Mouse (Mus musculus): ENCODE results near the gene Lats2. TPM values are rescaled to one million over a fixed set of nuclear protein-coding genes. Genes with fewer than 3 reads are reported as not detected.
A peak's percentile ranks its signal among the peaks of the same experiment; 100 is the strongest.

The Lats2 gene
- polyA plus RNA-seq, 1 experiment from 2014 or later, result 25.6 TPM

DNA sequence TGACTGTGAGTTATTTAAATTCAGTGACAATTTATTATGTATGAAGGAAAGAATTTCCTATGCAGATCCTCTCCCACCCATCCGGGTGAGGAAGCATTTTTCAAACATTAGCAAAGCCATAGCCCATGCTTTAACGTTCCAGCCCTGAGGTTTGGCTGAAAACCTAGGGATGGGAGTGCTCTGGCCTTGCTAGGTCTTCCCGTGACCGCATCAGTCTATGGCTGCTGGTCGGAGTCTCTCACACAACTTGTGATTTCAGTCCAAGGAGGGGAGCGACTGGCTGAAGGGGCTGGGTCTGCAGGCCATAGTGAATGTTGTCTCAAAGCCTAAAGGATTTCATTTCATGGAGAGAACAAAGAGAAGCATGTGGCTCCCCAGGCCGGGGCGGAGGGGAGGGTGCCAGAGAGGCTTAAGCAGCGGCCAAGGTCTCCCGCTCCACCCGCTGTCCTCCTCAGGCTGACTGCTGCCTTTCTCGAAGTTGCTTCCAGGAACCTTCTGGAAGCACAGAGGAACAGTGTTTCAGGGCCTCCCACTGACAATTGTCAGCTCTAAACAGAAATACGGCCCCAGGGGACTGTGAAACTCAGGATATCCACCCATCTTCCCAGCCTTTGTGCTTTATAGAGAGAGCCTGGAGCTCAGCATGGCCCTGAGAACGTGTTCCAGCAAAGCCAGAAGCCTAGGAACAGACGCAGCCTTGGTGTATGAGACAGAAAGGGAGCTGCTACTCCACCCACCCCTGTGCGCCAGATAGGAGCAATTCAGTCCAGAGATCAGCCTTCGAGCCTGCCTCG, 50.9 kb downstream of the Lats2 start:
- no peak for ATAC-seq (ENCODE audit: borderline replicate concordance, extremely low read depth, low FRiP score, low TSS enrichment)
- Histone ChIP-seq H3K4me1 (peaks cover 40% of the 10 kb centered on the region), H3K27me3 (no peaks in the 10 kb centered on the region), H3K9ac (no peak overlapping the region), H3K4me3 (no peak overlapping the region), H3K9me3 (no peaks in the 10 kb centered on the region), H3K27ac (peak overlapping the region; percentile 49), H3K36me3 (0 out of 2 replicates have a peak, but pooled peaks cover 7% of the 10 kb centered on the region), H3K4me2 (no peak overlapping the region)
- 67% methylated on average over 18 of the region's 18 CpGs for WGBS

DNA sequence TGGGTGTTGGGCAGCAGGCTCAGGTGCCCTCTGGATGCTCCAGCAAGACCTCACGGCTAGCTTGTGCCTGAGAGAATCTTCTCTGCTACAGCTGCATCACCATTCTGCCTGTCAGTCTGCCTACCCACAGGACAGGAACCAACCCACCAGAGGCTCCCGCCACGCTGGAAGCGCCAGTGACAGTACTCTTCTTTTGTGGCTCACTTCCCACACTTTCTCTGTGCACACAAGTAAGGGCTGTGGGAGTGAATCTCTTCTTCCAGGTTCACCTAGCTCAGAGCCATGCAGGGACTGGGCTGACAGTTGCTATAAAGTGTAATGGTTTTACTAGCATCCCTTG, 51.5 kb downstream of the Lats2 start:
- Histone ChIP-seq H3K9ac (no peak overlapping the region), H3K4me3 (no peak overlapping the region), H3K27ac (peak overlapping the region; percentile 49; the same call in 1 of the 2 replicates), H3K9me3 (no peaks in the 10 kb centered on the region), H3K27me3 (no peaks in the 10 kb centered on the region), H3K4me1 (peaks cover 42% of the 10 kb centered on the region), H3K36me3 (0 out of 2 replicates have a peak, but pooled peaks cover 9% of the 10 kb centered on the region), H3K4me2 (no peak overlapping the region)
- 88% methylated on average over 4 of the region's 4 CpGs for WGBS
- no peak for ATAC-seq (ENCODE audit: borderline replicate concordance, extremely low read depth, low FRiP score, low TSS enrichment)

DNA sequence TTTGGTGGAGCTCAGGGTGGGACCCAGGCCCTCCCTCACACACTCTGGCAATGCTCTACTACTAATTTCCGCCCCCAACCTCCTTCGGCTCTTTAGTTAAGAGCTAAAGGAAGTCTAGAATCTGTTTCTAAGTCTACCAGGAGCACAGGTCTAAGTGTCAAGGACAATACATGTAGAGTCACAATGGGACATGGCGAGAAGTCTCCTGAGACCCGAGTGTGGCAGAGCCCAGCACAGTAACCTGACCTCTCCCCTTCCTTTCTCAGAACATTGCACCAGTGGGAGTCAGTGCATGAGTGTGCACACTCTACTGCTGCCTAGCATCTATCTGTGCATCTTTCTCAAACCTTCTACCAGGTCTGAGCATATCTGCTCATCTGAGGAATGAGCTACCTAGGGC, 52.4 kb downstream of the Lats2 start:
- no peak for ATAC-seq (ENCODE audit: borderline replicate concordance, extremely low read depth, low FRiP score, low TSS enrichment)
- 78% methylated on average over 4 of the region's 4 CpGs for WGBS
- H3K4me2 ChIP-seq, result no peak overlapping the region

DNA sequence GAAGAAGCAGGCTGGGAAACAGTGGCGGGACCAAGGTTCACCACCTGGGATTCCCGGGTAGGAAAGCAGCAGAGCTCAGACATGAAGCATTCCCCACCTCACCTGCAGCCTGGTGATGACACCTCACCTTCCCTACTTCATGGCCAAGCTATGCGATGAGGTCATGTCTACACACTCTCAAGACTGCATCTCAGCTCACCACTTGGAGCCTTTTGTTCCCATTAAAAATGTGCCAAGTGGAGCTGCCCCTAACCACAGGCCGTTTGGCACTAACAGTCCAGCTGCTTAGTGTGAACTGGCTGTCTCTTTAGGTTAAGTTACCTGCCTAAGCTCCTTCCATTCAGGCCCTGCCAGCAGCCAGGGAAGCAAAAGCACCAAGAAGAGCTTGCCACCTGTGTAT, 53.1 kb downstream of the Lats2 start:
- Histone ChIP-seq H3K9ac (no peak overlapping the region), H3K36me3 (peaks cover 13% of the 10 kb centered on the region), H3K27ac (no peak overlapping the region), H3K4me1 (peaks cover 42% of the 10 kb centered on the region), H3K4me3 (no peak overlapping the region), H3K9me3 (no peaks in the 10 kb centered on the region), H3K27me3 (no peaks in the 10 kb centered on the region), H3K4me2 (no peak overlapping the region)
- no peak for ATAC-seq (ENCODE audit: borderline replicate concordance, extremely low read depth, low FRiP score, low TSS enrichment)
- WGBS, result 75% methylated on average over 4 of the region's 4 CpGs

More for the DNA sequence above, 52.4 kb downstream of the Lats2 start:
- peaks cover 42% of the 10 kb centered on the region for H3K4me1 ChIP-seq
- H3K4me3 ChIP-seq, result no peak overlapping the region
- no peak overlapping the region for H3K9ac ChIP-seq
- 0 out of 2 replicates have a peak, but pooled peaks cover 9% of the 10 kb centered on the region for H3K36me3 ChIP-seq
- no peaks in the 10 kb centered on the region for H3K9me3 ChIP-seq
- H3K27me3 ChIP-seq, result no peaks in the 10 kb centered on the region
- H3K27ac ChIP-seq, result no peak overlapping the region

DNA sequence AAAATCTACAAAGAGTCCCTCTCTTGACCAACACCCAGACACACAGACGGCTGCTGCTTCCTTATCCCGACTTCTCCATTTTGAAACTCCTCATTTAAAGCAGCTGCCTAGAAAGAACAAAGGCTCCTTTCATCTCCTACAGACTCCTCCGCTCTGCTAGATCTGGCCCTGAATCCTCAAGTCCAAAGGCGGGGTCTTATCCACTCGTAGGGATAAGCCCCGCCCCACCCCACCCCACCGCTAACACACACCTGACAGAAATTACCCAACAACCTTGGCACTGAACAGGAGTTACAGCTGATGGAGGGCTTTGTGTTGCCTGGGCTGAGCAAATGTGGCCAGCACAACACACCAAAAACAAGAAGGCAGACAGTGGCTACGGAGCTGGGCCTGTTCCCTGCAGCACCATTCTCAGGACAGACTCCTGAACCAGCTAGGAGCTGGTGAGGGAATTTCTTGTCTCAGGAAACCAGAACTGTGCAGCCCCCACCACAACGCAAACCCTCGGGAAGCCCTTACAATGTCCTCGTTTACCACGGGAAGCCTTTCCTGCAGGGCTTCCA, 56.2 kb downstream of the Lats2 start:
- H3K4me2 ChIP-seq, result no peak overlapping the region
- 60% methylated on average over 12 of the region's 12 CpGs for WGBS
- no peaks in the 10 kb centered on the region for H3K27me3 ChIP-seq
- peak overlapping the region; percentile 63 for H3K27ac ChIP-seq
- no peak overlapping the region for H3K4me3 ChIP-seq
- ATAC-seq (ENCODE audit: borderline replicate concordance, extremely low read depth, low FRiP score, low TSS enrichment), result peak; percentile 64
- peaks cover 36% of the 10 kb centered on the region for H3K36me3 ChIP-seq
- peaks cover 15% of the 10 kb centered on the region; the same call in 1 of the 2 replicates for H3K4me1 ChIP-seq
- no peak overlapping the region for H3K9ac ChIP-seq
- H3K9me3 ChIP-seq, result no peaks in the 10 kb centered on the region

DNA sequence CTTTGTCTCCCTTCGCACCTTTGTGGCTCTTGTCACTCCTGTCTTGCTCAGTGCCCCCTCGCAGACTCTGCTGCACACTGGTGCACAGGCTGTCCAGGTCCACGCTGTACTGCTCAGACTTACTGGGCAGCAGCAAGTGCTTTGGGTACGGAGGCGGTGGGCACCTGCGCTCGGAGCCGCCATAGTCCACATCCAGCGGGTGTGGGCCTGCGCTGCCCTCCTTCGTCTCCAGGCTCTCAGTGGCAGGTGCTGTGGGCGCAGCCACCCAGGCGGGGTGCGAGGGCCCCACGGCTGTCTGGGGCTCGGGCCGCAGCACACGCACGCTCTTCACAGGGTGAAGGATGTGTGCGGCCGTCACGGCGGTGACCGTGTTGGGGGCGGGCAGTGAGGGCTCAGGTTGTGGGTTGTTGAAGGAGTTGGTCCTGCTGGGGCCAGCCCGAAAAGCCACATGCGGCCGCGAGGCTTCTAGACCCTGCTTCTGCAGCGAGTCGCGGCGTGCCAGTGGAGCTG, 58.7 kb downstream of the Lats2 start:
- no peak overlapping the region for H3K9ac ChIP-seq
- 0 out of 2 replicates have a peak, but pooled peaks cover 4% of the 10 kb centered on the region for H3K4me1 ChIP-seq
- ATAC-seq (ENCODE audit: borderline replicate concordance, extremely low read depth, low FRiP score, low TSS enrichment), result no peak
- H3K27ac ChIP-seq, result no peak overlapping the region
- peaks cover 52% of the 10 kb centered on the region for H3K36me3 ChIP-seq
- H3K9me3 ChIP-seq, result no peaks in the 10 kb centered on the region
- 94% methylated on average over 33 of the region's 33 CpGs for whole genome bisulfite sequencing
- H3K4me3 ChIP-seq, result no peak overlapping the region
- no peaks in the 10 kb centered on the region for H3K27me3 ChIP-seq
- no peak overlapping the region for H3K4me2 ChIP-seq

DNA sequence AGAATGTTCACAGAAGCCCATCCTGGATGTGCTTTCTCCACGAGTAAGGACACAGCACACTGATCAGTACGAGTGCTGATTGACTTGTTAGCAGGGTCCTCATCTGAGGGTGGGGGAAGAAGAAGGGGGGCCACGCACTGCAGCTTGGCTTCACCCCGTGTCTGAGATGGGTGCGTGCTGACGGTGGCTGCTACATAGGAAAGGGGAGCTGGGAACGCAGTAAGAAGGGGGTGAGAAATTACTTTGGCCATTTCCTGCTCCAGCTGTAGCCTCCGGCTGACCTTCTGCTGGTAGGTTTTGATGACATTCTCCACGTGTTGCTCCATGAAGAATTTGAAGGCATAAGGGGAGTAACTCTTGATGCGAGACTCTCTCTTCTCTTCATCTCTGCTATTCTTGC, 59.2 kb downstream of the Lats2 start:
- Histone ChIP-seq H3K9ac (no peak overlapping the region), H3K27me3 (no peaks in the 10 kb centered on the region)

DNA sequence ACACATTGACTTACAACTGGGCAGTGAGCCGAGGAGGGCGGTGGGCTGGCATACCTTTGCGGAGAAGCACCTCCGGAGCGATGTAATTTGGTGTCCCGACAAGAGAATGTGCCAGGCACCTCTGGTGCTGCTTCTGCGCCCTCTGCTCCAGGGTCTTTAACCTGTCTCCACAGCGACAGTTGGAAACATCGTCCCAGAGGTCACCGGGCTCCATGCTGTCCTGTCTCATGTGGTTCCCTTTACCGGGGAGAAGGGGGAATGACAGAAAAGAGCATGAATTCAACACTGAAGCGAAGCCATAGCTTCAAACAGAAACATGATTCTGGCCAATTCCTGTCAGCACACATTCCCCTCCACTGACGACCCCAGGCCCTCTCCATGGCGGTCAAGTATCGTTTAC, 62.1 kb downstream of the Lats2 start:
- H3K27ac ChIP-seq, result no peak overlapping the region
- WGBS, result 83% methylated on average over 15 of the region's 15 CpGs
- H3K9me3 ChIP-seq, result no peaks in the 10 kb centered on the region
- H3K4me3 ChIP-seq, result no peak overlapping the region
- ATAC-seq (ENCODE audit: borderline replicate concordance, extremely low read depth, low FRiP score, low TSS enrichment), result no peak
- no peaks in the 10 kb centered on the region for H3K27me3 ChIP-seq
- peaks cover 69% of the 10 kb centered on the region for H3K36me3 ChIP-seq
- H3K9ac ChIP-seq, result no peak overlapping the region
- no peaks in the 10 kb centered on the region for H3K4me1 ChIP-seq
- no peak overlapping the region for H3K4me2 ChIP-seq

More for the DNA sequence above, 59.2 kb downstream of the Lats2 start:
- WGBS, result 74% methylated on average over 10 of the region's 10 CpGs
- no peak for ATAC-seq (ENCODE audit: borderline replicate concordance, extremely low read depth, low FRiP score, low TSS enrichment)
- Histone ChIP-seq H3K9me3 (no peaks in the 10 kb centered on the region), H3K36me3 (peaks cover 56% of the 10 kb centered on the region), H3K4me2 (no peak overlapping the region), H3K4me1 (0 out of 2 replicates have a peak, but pooled peaks cover 4% of the 10 kb centered on the region), H3K27ac (no peak overlapping the region), H3K4me3 (no peak overlapping the region)

DNA sequence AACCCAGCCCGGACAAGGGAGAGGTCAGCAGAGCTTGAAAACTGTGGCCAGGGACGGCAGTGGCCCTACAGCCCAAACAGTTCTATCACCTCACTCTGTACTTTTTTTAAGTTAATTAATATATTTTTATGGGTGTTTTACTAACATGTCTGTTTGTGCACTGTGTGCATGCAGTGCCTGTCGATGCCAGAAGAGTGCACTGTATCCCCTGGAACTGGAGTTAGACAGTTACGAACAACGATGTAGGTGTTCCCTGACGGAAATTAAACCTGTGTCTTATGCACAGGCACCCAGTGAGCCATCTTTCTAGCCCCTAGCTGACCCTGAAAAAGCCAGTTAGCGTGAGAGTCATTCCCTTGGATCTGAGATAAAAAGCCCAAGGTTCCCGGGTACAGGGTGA, 62.6 kb downstream of the Lats2 start:
- Histone ChIP-seq H3K9ac (no peak overlapping the region), H3K4me2 (no peak overlapping the region), H3K36me3 (peaks cover 74% of the 10 kb centered on the region), H3K9me3 (no peaks in the 10 kb centered on the region), H3K4me1 (no peaks in the 10 kb centered on the region), H3K27me3 (no peaks in the 10 kb centered on the region), H3K27ac (no peak overlapping the region), H3K4me3 (no peak overlapping the region)
- ATAC-seq (ENCODE audit: borderline replicate concordance, extremely low read depth, low FRiP score, low TSS enrichment), result no peak
- WGBS, result 87% methylated on average over 8 of the region's 8 CpGs

DNA sequence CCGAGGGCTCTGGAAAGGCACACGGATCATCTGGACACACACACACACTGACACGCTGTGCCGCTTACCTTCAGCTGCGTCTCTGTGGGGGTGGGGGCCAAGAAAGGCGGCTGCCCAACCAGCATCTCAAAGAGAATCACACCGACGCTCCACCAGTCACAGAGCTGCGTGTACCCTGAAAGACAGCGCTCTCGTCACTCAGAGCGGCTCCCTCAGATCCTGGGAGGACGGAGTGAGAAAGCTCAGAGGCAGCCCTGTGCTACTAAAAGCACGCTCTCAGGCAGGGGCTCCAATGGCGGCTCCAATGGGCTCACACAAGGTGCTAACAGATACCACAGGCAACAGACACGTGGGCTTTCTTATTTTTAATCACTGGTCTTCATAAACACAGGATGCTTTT, 63.9 kb downstream of the Lats2 start:
- no peaks in the 10 kb centered on the region for H3K9me3 ChIP-seq
- H3K27me3 ChIP-seq, result no peaks in the 10 kb centered on the region
- no peak for ATAC-seq (ENCODE audit: borderline replicate concordance, extremely low read depth, low FRiP score, low TSS enrichment)
- no peak overlapping the region for H3K9ac ChIP-seq
- peaks cover 73% of the 10 kb centered on the region for H3K36me3 ChIP-seq
- WGBS, result 81% methylated on average over 16 of the region's 16 CpGs
- H3K4me2 ChIP-seq, result no peak overlapping the region
- no peak overlapping the region for H3K27ac ChIP-seq
- H3K4me1 ChIP-seq, result no peaks in the 10 kb centered on the region
- no peak overlapping the region for H3K4me3 ChIP-seq

DNA sequence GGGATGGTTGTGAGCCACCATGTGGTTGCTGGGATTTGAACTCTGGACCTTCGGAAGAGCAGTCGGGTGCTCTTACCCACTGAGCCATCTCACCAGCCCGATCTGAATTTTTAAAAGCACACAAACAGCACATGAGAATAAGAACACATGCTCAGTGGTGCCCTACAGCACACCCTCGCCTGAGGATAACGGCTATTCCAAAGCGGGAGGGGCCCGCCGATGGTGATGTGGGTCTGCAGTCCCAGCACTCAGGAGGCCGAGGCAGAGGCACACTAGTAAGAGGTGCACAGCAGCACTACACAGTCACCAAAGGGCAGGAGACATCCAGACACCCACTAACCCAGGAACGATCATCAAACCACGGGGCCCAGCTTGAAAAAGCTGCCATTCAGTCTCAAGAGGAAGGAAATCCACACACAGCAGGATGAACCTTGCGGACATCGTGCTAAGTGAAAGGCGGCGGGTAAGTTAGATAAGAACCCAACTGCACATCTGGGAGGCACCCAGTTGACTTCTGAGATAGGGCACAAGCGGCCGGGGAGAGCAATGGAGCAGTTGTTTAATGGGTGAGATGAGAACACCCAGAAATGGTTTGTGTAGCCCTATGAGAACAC, 65.6 kb downstream of the Lats2 start:
- Histone ChIP-seq H3K27ac (no peak overlapping the region), H3K36me3 (peaks cover 71% of the 10 kb centered on the region), H3K4me3 (no peak overlapping the region), H3K9me3 (no peaks in the 10 kb centered on the region), H3K4me1 (no peaks in the 10 kb centered on the region), H3K4me2 (no peak overlapping the region), H3K9ac (no peak overlapping the region), H3K27me3 (no peaks in the 10 kb centered on the region)
- ATAC-seq (ENCODE audit: borderline replicate concordance, extremely low read depth, low FRiP score, low TSS enrichment), result no peak
- 86% methylated on average over 17 of the region's 17 CpGs for WGBS

DNA sequence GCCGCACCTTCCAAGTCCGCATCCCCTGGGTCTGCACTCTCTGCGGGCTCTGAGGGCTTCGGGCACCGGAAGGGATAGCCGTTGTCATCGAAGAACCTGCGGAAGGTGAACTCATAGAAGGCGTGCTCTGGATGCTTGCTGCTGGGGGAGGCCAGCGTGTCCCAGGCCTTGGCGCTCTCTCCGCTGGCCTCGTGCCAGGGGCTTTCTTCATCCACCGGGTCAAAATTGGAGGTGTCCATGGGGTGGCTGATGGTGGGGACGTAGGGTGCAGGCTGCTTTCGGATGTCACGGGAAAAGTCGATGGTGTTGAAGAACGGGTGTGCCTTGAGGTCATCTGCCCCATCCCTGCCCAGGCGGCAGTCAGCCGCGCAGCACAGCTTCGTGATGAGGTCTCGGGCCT, 66.9 kb downstream of the Lats2 start:
- Histone ChIP-seq H3K9ac (no peak overlapping the region), H3K4me2 (no peak overlapping the region), H3K4me1 (no peaks in the 10 kb centered on the region), H3K27me3 (no peaks in the 10 kb centered on the region), H3K27ac (no peak overlapping the region), H3K9me3 (no peaks in the 10 kb centered on the region), H3K4me3 (no peak overlapping the region), H3K36me3 (peaks cover 62% of the 10 kb centered on the region)
- no peak for ATAC-seq (ENCODE audit: borderline replicate concordance, extremely low read depth, low FRiP score, low TSS enrichment)
- 91% methylated on average over 24 of the region's 24 CpGs for WGBS

Measured in lung, embryonic 15.5 days (tissue).